In genomic region chr10:60116997-60117396, GRCm38 (mm10) we compare ENCODE assay signal across 18 mouse cellular contexts. TPM values are rescaled to one million over a fixed set of nuclear protein-coding genes. Genes with fewer than 3 reads are reported as not detected.
DNase-seq lines count a peak whose midpoint lies in the region; ATAC-seq and TF ChIP-seq lines count a peak whose summit lies in the region.
"Had no signal": no experiment of that assay in that cellular context is flagged by ENCODE, and none has a peak within 500 bp of the region (broad histone marks: within the 10 kb centered on the region; RNA-seq: fewer than 3 reads in every experiment).

No protein-coding gene starts in this region.

- H3K4me2 ChIP-seq in forebrain, embryonic 13.5 days = no peak overlapping the region
- H3K4me2 ChIP-seq in hindbrain, postnatal 0 days (ENCODE audit: low read depth, low read length) = no peak overlapping the region
- H3K4me2 ChIP-seq in hindbrain, embryonic 13.5 days = no peak overlapping the region
- no peak overlapping the region for H3K4me2 ChIP-seq in midbrain, postnatal 0 days (ENCODE audit: low read depth, low read length, poor library complexity, severe bottlenecking)
- H3K4me2 ChIP-seq in lung, postnatal 0 days (replicated peaks; ENCODE audit: low read depth, low read length) = no peak overlapping the region
- H3K4me2 ChIP-seq: limb, embryonic 12.5 days had no signal

- no peak for TF ChIP-seq EP300 in lung, postnatal 0 days (IDR thresholded peaks at IDR 0.05)

- no peak overlapping the region for H3K9ac ChIP-seq in forebrain, embryonic 13.5 days
- peak overlapping the region; percentile 9; the same call in 1 of the 2 replicates for H3K9ac ChIP-seq in hindbrain, postnatal 0 days (replicated peaks; ENCODE audit: low read length)
- H3K9ac ChIP-seq in hindbrain, embryonic 13.5 days = no peak overlapping the region
- no peak overlapping the region for H3K9ac ChIP-seq in midbrain, postnatal 0 days (replicated peaks; ENCODE audit: low read length, poor library complexity, severe bottlenecking)
- H3K9ac ChIP-seq in lung, postnatal 0 days (replicated peaks; ENCODE audit: low read depth) = no peak overlapping the region
- H3K9ac ChIP-seq: limb, embryonic 12.5 days; liver, embryonic 14.5 days had no signal

- no peaks in the 10 kb centered on the region for H3K36me3 ChIP-seq in forebrain, embryonic 13.5 days (ENCODE audit: poor library complexity, severe bottlenecking)
- H3K36me3 ChIP-seq in forebrain, embryonic 10.5 days (replicated peaks) = no peaks in the 10 kb centered on the region
- no peaks in the 10 kb centered on the region for H3K36me3 ChIP-seq in hindbrain, postnatal 0 days (ENCODE audit: insufficient read depth, low read length)
- peaks cover 13% of the 10 kb centered on the region for H3K36me3 ChIP-seq in hindbrain, embryonic 13.5 days
- peaks cover 19% of the 10 kb centered on the region for H3K36me3 ChIP-seq in midbrain, postnatal 0 days (ENCODE audit: insufficient read depth, low read length)
- H3K36me3 ChIP-seq in lung, postnatal 0 days (ENCODE audit: insufficient read depth, low read length) = no peaks in the 10 kb centered on the region
- H3K36me3 ChIP-seq: embryonic facial prominence, embryonic 10.5 days; limb, embryonic 12.5 days had no signal

- no peak for DNase-seq in forebrain, embryonic 10.5 days (ENCODE audit: extremely low spot score, low spot score)
- no peak for DNase-seq in hindbrain, postnatal 0 days (ENCODE audit: low spot score)
- peak; percentile 64 for DNase-seq in ovary, adult 18-20 months (ENCODE audit: low spot score)
- DNase-seq in ovary, postnatal 14 days (ENCODE audit: low spot score) = no peak
- DNase-seq in midbrain, postnatal 0 days (ENCODE audit: low spot score) = no peak
- no peak for DNase-seq in lung, postnatal 0 days (ENCODE audit: low spot score)
- DNase-seq: cerebellum, adult 11 months; cerebellum, postnatal 36 days; gastrocnemius, postnatal 14 days; lung, postnatal 10 days; right cerebral cortex, postnatal 25 days; thymus, postnatal 25 days had no signal

- H3K4me3 ChIP-seq in forebrain, embryonic 13.5 days = no peak overlapping the region
- no peak overlapping the region for H3K4me3 ChIP-seq in forebrain, embryonic 10.5 days
- H3K4me3 ChIP-seq in hindbrain, postnatal 0 days (ENCODE audit: low read length) = no peak overlapping the region
- H3K4me3 ChIP-seq in hindbrain, embryonic 13.5 days = no peak overlapping the region
- no peak overlapping the region for H3K4me3 ChIP-seq in midbrain, postnatal 0 days (ENCODE audit: low read depth, low read length)
- H3K4me3 ChIP-seq in lung, postnatal 0 days (ENCODE audit: low read depth, low read length) = no peak overlapping the region
- H3K4me3 ChIP-seq: embryonic facial prominence, embryonic 10.5 days; limb, embryonic 12.5 days had no signal

- WGBS in forebrain, embryonic 13.5 days = 55% methylated on average over 4 of the region's 4 CpGs
- 42% methylated on average over 4 of the region's 4 CpGs for WGBS in forebrain, embryonic 10.5 days
- whole genome bisulfite sequencing in hindbrain, postnatal 0 days = 58% methylated on average over 4 of the region's 4 CpGs
- 52% methylated on average over 4 of the region's 4 CpGs for WGBS in hindbrain, embryonic 13.5 days
- WGBS in midbrain, postnatal 0 days = 41% methylated on average over 4 of the region's 4 CpGs
- 51% methylated on average over 4 of the region's 4 CpGs for WGBS in lung, postnatal 0 days

- no peak for ATAC-seq in forebrain, embryonic 13.5 days
- ATAC-seq in hindbrain, postnatal 0 days = no peak
- no peak for ATAC-seq in hindbrain, embryonic 13.5 days (ENCODE audit: low FRiP score)
- no peak for ATAC-seq in midbrain, postnatal 0 days (ENCODE audit: low FRiP score)
- ATAC-seq in lung, postnatal 0 days = no peak

- H3K4me1 ChIP-seq in forebrain, embryonic 13.5 days = peaks cover 38% of the 10 kb centered on the region
- H3K4me1 ChIP-seq in forebrain, embryonic 10.5 days = peaks cover 54% of the 10 kb centered on the region
- peaks cover 23% of the 10 kb centered on the region for H3K4me1 ChIP-seq in hindbrain, postnatal 0 days (ENCODE audit: insufficient read depth, low read length)
- H3K4me1 ChIP-seq in hindbrain, embryonic 13.5 days (replicated peaks) = peaks cover 41% of the 10 kb centered on the region
- peaks cover 25% of the 10 kb centered on the region for H3K4me1 ChIP-seq in midbrain, postnatal 0 days (ENCODE audit: insufficient read depth, low read length)
- H3K4me1 ChIP-seq in lung, postnatal 0 days (ENCODE audit: insufficient read depth, low read depth, low read length) = peaks cover 6% of the 10 kb centered on the region; the same call in 1 of the 2 replicates

- H3K9me3 ChIP-seq in forebrain, embryonic 13.5 days (replicated peaks) = no peaks in the 10 kb centered on the region
- H3K9me3 ChIP-seq in forebrain, embryonic 10.5 days = no peaks in the 10 kb centered on the region
- no peaks in the 10 kb centered on the region for H3K9me3 ChIP-seq in hindbrain, postnatal 0 days (ENCODE audit: low read length)
- H3K9me3 ChIP-seq in hindbrain, embryonic 13.5 days = no peaks in the 10 kb centered on the region
- H3K9me3 ChIP-seq in midbrain, postnatal 0 days (ENCODE audit: low read length) = no peaks in the 10 kb centered on the region
- H3K9me3 ChIP-seq in lung, postnatal 0 days (ENCODE audit: low read length) = no peaks in the 10 kb centered on the region
- H3K9me3 ChIP-seq: embryonic facial prominence, embryonic 10.5 days; limb, embryonic 12.5 days had no signal

- TF ChIP-seq CTCF in hindbrain, postnatal 0 days (IDR thresholded peaks at IDR 0.05; ENCODE audit: low read depth) = no peak
- no peak for TF ChIP-seq CTCF in midbrain, postnatal 0 days (IDR thresholded peaks at IDR 0.05)
- TF ChIP-seq CTCF in lung, postnatal 0 days (IDR thresholded peaks at IDR 0.05) = no peak

- H3K27me3 ChIP-seq in forebrain, embryonic 13.5 days = no peaks in the 10 kb centered on the region
- peaks cover 40% of the 10 kb centered on the region for H3K27me3 ChIP-seq in forebrain, embryonic 10.5 days (ENCODE audit: poor library complexity, severe bottlenecking)
- no peaks in the 10 kb centered on the region for H3K27me3 ChIP-seq in hindbrain, postnatal 0 days (ENCODE audit: insufficient read depth, low read length)
- H3K27me3 ChIP-seq in hindbrain, embryonic 13.5 days = no peaks in the 10 kb centered on the region
- H3K27me3 ChIP-seq in midbrain, postnatal 0 days (ENCODE audit: insufficient read depth, low read length) = no peaks in the 10 kb centered on the region
- H3K27me3 ChIP-seq in lung, postnatal 0 days (replicated peaks; ENCODE audit: insufficient read depth, low read length) = no peaks in the 10 kb centered on the region

- H3K27ac ChIP-seq in forebrain, embryonic 13.5 days = 0 out of 2 replicates have a peak overlapping the region, but pooled peaks have one; percentile 5
- no peak overlapping the region for H3K27ac ChIP-seq in forebrain, embryonic 10.5 days
- no peak overlapping the region for H3K27ac ChIP-seq in hindbrain, postnatal 0 days
- no peak overlapping the region for H3K27ac ChIP-seq in hindbrain, embryonic 13.5 days
- peak overlapping the region; percentile 83; the same call in 1 of the 2 replicates for H3K27ac ChIP-seq in midbrain, postnatal 0 days (ENCODE audit: low read depth, low read length)
- H3K27ac ChIP-seq in lung, postnatal 0 days (ENCODE audit: low read length) = no peak overlapping the region
- H3K27ac ChIP-seq: embryonic facial prominence, embryonic 10.5 days; limb, embryonic 12.5 days; liver, embryonic 14.5 days; stomach, postnatal 0 days had no signal

RNA-seq across cellular contexts. Expression of gene Spock2, which starts 11.0 kb away (rescaled TPM):
- polyA plus RNA-seq in forebrain, embryonic 13.5 days (2015; fragmentation: Nextera tagmentation; extraction: Ambion mirVana) = 19.7 and 25.9 TPM in 2 replicates
- polyA plus RNA-seq in forebrain, embryonic 10.5 days (2016; fragmentation: Nextera tagmentation; extraction: Ambion mirVana) = 3.2 and 3.5 TPM in 2 replicates
- total RNA-seq in hindbrain, postnatal 0 days (2014; rRNA removed) = 283 and 297 TPM in 2 replicates
- polyA plus RNA-seq in hindbrain, postnatal 0 days (2015; fragmentation: Nextera tagmentation; extraction: Ambion mirVana) = 98.0 and 106 TPM in 2 replicates
- 67.9 and 76.3 TPM in 2 replicates for polyA plus RNA-seq in hindbrain, embryonic 13.5 days (2015; fragmentation: Nextera tagmentation; extraction: Ambion mirVana)
- 275 and 308 TPM in 2 replicates for total RNA-seq in midbrain, postnatal 0 days (2014; rRNA removed)
- 109 and 117 TPM in 2 replicates for polyA plus RNA-seq in midbrain, postnatal 0 days (2015; fragmentation: Nextera tagmentation; extraction: Ambion mirVana)
- polyA plus RNA-seq in lung, postnatal 0 days (2015; fragmentation: Nextera tagmentation; extraction: Ambion mirVana) = 42.8 and 45.6 TPM in 2 replicates

Comparison
In these comparisons a context has a peak if more than half of its experiments do, and no peak if none do; other contexts are left out.
1. H3K27ac ChIP-seq: peak in forebrain, embryonic 13.5 days (single experiment) and midbrain, postnatal 0 days (single experiment); none in forebrain, embryonic 10.5 days (single experiment), hindbrain, postnatal 0 days (single experiment), hindbrain, embryonic 13.5 days (single experiment) and lung, postnatal 0 days (single experiment).